Mouse (Mus musculus) liver, embryonic 12.5 days (tissue): ENCODE results near the gene Ttc38. TPM values are rescaled to one million over a fixed set of nuclear protein-coding genes. Genes with fewer than 3 reads are reported as not detected.

Experiments used
- ATAC-seq: fragments of 200-750 bp; cut with Nextera tagmentation; 2 replicates; pipeline ENCODE4 v1.8.0; 2017; ENCODE audit warnings: moderate number of reproducible peaks, mild to moderate bottlenecking, moderate library complexity
- H3K27ac ChIP-seq: fragments of 300-500 bp; sonication (generic); 2 replicates; pipeline ENCODE4 v1.5.1; 2016; ENCODE audit warnings: mild to moderate bottlenecking
- H3K27me3 ChIP-seq: fragments of 300-500 bp; sonication (generic); replicated peaks from 2 replicates; pipeline ENCODE4 v1.6.1; 2016; ENCODE audit warnings: mild to moderate bottlenecking, moderate library complexity
- H3K36me3 ChIP-seq: fragments of 300-500 bp; sonication (generic); 2 replicates; pipeline ENCODE4 v1.6.1; 2016; ENCODE audit warnings: mild to moderate bottlenecking, moderate library complexity
- H3K4me1 ChIP-seq: fragments of 300-500 bp; sonication (generic); 2 replicates; pipeline ENCODE4 v1.6.1; 2016
- H3K4me2 ChIP-seq: fragments of 300-500 bp; sonication (generic); 2 replicates; pipeline ENCODE4 v1.6.1; 2016; ENCODE audit warnings: mild to moderate bottlenecking, moderate library complexity
- H3K4me3 ChIP-seq: fragments of 300-500 bp; sonication (generic); 2 replicates; pipeline ENCODE4 v1.5.1; 2016; ENCODE audit warnings: mild to moderate bottlenecking, moderate library complexity
- H3K9ac ChIP-seq: fragments of 300-500 bp; sonication (generic); 2 replicates; pipeline ENCODE4 v1.6.1; 2016; ENCODE audit warnings: mild to moderate bottlenecking, moderate library complexity
- H3K9me3 ChIP-seq: fragments of 300-500 bp; sonication (generic); replicated peaks from 2 replicates; pipeline ENCODE4 v1.6.1; 2016; ENCODE audit warnings: mild to moderate bottlenecking, moderate library complexity
- WGBS: fragments of 180-500 bp; shearing (Covaris S2); methylation state at CpG from one replicate; pipeline ENCODE4 v1.1.7; 2016; ENCODE audit not compliant: insufficient replicate concordance; 5-methylcytosine and 5-hydroxymethylcytosine counted together
- polyA plus RNA-seq: library from polyadenylated mRNA; unstranded; fragments of >200 nt; fragmentation: Nextera tagmentation; extraction: Ambion mirVana; gene quantifications from 2 replicates; pipeline ENCODE4 v1.2.1, GENCODE M21; 2016

The Ttc38 gene
- polyA plus RNA-seq, 1 experiment from 2014 or later = 6.0 TPM

GRCm38 (mm10) chr15:85806886-85807285, 25.2 kb upstream of the Ttc38 start:
- Histone ChIP-seq H3K27me3 (peaks cover 4% of the 10 kb centered on the region; the same call in 1 of the 2 replicates), H3K4me2 (no peak overlapping the region), H3K27ac (no peak overlapping the region), H3K9me3 (no peaks in the 10 kb centered on the region), H3K9ac (no peak overlapping the region), H3K36me3 (0 out of 2 replicates have a peak, but pooled peaks cover 6% of the 10 kb centered on the region), H3K4me1 (peaks cover 24% of the 10 kb centered on the region), H3K4me3 (no peak overlapping the region)
- ATAC-seq = no peak
- 72% methylated on average over 4 of the region's 4 CpGs for WGBS

DNA sequence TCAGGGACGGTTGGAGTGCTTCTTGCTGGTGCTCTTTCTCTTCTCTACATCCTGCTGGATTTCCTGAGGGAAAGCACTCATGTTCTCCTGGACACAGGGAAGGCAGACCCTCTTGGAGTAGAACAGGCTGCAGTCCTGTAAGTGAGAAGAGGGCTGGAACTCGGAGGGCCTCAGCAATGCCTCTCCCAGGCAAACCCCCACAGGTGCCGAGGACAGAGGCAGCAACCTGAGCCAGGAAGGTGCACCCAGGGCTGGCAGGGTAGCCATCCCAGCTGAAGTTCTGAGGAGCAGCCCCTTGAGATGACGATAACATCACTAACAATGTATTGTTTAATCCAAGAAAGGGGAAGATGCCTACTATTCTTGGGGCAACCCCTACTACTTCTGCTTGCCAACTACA, 24.7 kb upstream of the Ttc38 start:
- WGBS = 66% methylated on average over 4 of the region's 4 CpGs
- H3K9ac ChIP-seq = no peak overlapping the region
- H3K4me2 ChIP-seq = no peak overlapping the region
- peaks cover 4% of the 10 kb centered on the region; the same call in 1 of the 2 replicates for H3K27me3 ChIP-seq
- no peak overlapping the region for H3K27ac ChIP-seq
- 0 out of 2 replicates have a peak, but pooled peaks cover 6% of the 10 kb centered on the region for H3K36me3 ChIP-seq
- no peaks in the 10 kb centered on the region for H3K9me3 ChIP-seq
- ATAC-seq = no peak
- H3K4me1 ChIP-seq = peaks cover 29% of the 10 kb centered on the region
- H3K4me3 ChIP-seq = no peak overlapping the region

GRCm38 (mm10) chr15:85808031-85808430, 24.1 kb upstream of the Ttc38 start:
- peaks cover 2% of the 10 kb centered on the region; the same call in 1 of the 2 replicates for H3K27me3 ChIP-seq
- H3K36me3 ChIP-seq = 0 out of 2 replicates have a peak, but pooled peaks cover 6% of the 10 kb centered on the region
- ATAC-seq = no peak
- H3K4me2 ChIP-seq = no peak overlapping the region
- H3K9me3 ChIP-seq = no peaks in the 10 kb centered on the region
- H3K4me1 ChIP-seq = peaks cover 33% of the 10 kb centered on the region
- H3K9ac ChIP-seq = no peak overlapping the region
- WGBS = 70% methylated on average over 6 of the region's 6 CpGs
- no peak overlapping the region for H3K4me3 ChIP-seq
- no peak overlapping the region for H3K27ac ChIP-seq

- WGBS = 73% methylated on average over 8 of the region's 8 CpGs
- Histone ChIP-seq H3K4me2 (no peak overlapping the region), H3K27me3 (no peaks in the 10 kb centered on the region), H3K9ac (no peak overlapping the region), H3K27ac (no peak overlapping the region), H3K4me3 (no peak overlapping the region), H3K4me1 (peaks cover 37% of the 10 kb centered on the region), H3K36me3 (0 out of 2 replicates have a peak, but pooled peaks cover 6% of the 10 kb centered on the region), H3K9me3 (no peaks in the 10 kb centered on the region)
- no peak for ATAC-seq
These were observed 23.7 kb upstream of the Ttc38 start for GRCm38 (mm10) chr15:85808434-85808833.

DNA sequence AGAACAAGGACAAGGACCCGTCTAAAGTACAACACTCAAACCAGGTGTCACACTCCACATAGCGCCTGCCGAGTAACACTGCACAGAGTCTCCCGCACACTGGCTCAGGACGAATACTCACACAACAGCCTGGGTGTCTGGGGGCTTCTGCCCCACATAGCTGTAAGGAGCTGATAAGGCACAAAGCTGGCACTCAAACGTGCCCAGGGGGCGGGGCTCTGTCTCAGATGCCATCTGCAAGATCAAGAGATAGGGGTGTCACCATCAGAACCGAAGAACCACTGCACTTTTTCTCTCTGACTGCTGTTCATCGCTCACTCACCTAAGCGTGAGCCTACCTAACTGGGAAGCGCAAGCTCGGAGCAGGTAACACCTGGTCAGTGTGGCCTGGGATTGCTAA, 23.0 kb upstream of the Ttc38 start:
- Histone ChIP-seq H3K4me2 (no peak overlapping the region), H3K27ac (no peak overlapping the region), H3K4me1 (peaks cover 42% of the 10 kb centered on the region), H3K27me3 (no peaks in the 10 kb centered on the region), H3K9ac (no peak overlapping the region), H3K4me3 (no peak overlapping the region), H3K9me3 (no peaks in the 10 kb centered on the region), H3K36me3 (0 out of 2 replicates have a peak, but pooled peaks cover 6% of the 10 kb centered on the region)
- WGBS = 71% methylated on average over 12 of the region's 12 CpGs
- ATAC-seq = no peak

DNA sequence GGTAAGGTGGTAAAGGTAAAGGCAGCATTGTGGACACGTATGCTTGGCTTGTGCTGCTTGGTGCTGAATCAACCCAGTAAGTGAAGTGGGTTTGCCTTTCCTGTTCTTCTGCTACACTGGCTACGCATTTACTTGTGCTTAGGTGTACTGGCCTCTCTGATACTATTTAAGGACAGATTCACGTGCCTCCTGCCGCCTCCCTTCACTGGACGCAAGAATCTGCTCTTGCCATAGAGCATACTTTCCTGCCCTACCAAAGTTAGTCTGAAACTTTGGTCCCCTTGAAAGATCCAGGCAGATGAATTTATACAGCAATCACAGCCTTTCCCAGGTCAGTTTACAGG, 21.7 kb upstream of the Ttc38 start:
- peaks cover 42% of the 10 kb centered on the region for H3K4me1 ChIP-seq
- H3K9ac ChIP-seq = peak overlapping the region; percentile 87
- H3K4me2 ChIP-seq = peak overlapping the region; percentile 93
- WGBS = 80% methylated on average over 5 of the region's 5 CpGs
- 0 out of 2 replicates have a peak, but pooled peaks cover 6% of the 10 kb centered on the region for H3K36me3 ChIP-seq
- H3K27me3 ChIP-seq = no peaks in the 10 kb centered on the region
- peak overlapping the region; percentile 77 for H3K4me3 ChIP-seq
- peak overlapping the region; percentile 89 for H3K27ac ChIP-seq
- 0 out of 2 replicates have a peak, but pooled peaks cover 2% of the 10 kb centered on the region for H3K9me3 ChIP-seq
- no peak for ATAC-seq

DNA sequence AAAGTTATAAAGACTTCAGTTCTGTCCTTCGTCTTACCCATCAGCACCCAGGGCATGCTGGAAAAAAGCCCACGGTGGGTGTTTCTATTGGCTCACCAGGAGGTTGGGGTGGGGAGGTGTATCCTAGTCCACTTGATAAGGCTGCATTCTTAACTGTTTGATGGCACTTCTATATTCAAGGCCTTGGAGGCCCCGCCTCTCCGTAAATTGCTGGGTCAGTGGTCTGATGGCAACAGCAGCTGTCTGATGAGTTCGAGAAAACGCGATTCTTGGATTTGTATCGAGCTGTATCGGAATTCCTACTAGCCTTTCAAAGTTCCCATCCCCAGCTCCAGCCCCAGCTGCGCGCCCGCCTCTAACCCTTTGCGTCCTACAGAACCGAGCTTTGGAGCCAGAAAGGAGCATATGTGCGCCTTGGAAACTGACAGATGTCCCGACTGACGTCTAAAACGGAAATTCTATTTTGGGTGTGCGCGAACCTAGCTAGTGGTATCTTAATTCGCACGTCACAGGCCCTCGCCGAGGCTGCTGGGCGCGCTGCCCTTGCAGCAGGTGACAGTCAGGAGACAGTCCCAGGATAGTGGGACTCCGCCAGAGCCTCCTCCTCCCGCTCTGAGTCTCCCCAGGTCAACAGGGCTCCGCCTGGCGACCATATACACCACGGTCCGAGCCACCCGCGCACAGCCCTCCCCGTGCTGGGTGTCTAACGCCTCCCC, 21.1 kb upstream of the Ttc38 start:
- Histone ChIP-seq H3K4me2 (peak overlapping the region; percentile 93), H3K27me3 (no peaks in the 10 kb centered on the region), H3K9me3 (0 out of 2 replicates have a peak, but pooled peaks cover 6% of the 10 kb centered on the region), H3K4me3 (peak overlapping the region; percentile 77), H3K9ac (peak overlapping the region; percentile 87), H3K36me3 (0 out of 2 replicates have a peak, but pooled peaks cover 6% of the 10 kb centered on the region), H3K27ac (peak overlapping the region; percentile 89), H3K4me1 (peaks cover 42% of the 10 kb centered on the region)
- ATAC-seq = peak; percentile 87
- WGBS = 2% methylated on average over 36 of the region's 36 CpGs

GRCm38 (mm10) chr15:85811535-85812277, 20.4 kb upstream of the Ttc38 start, which contains the start of gene Cdpf1:
Cdpf1 (minus strand) TSS chr15:85811697.
- 2% methylated on average over 35 of the region's 36 CpGs for WGBS
- Histone ChIP-seq H3K4me2 (peak within 1 kb of the TSS; percentile 93), H3K4me1 (peaks cover 42% of the 10 kb centered on the region), H3K9me3 (peaks cover 10% of the 10 kb centered on the region), H3K27ac (peak within 1 kb of the TSS; percentile 89), H3K4me3 (peak within 1 kb of the TSS; percentile 77), H3K36me3 (0 out of 2 replicates have a peak, but pooled peaks cover 6% of the 10 kb centered on the region), H3K9ac (peak within 1 kb of the TSS; percentile 87), H3K27me3 (no peaks in the 10 kb centered on the region)
- ATAC-seq = peak; percentile 93

- H3K4me3 ChIP-seq = no peak overlapping the region
- H3K27ac ChIP-seq = no peak overlapping the region
- 50% methylated on average over 10 of the region's 10 CpGs for whole genome bisulfite sequencing
- no peak overlapping the region for H3K9ac ChIP-seq
- H3K9me3 ChIP-seq = peaks cover 27% of the 10 kb centered on the region
- no peaks in the 10 kb centered on the region for H3K36me3 ChIP-seq
- no peak for ATAC-seq
- H3K27me3 ChIP-seq = no peaks in the 10 kb centered on the region
- H3K4me1 ChIP-seq = peaks cover 42% of the 10 kb centered on the region
- peak overlapping the region; percentile 16; the same call in 1 of the 2 replicates for H3K4me2 ChIP-seq
These were observed 18.7 kb upstream of the Ttc38 start for GRCm38 (mm10) chr15:85813428-85813827.

DNA sequence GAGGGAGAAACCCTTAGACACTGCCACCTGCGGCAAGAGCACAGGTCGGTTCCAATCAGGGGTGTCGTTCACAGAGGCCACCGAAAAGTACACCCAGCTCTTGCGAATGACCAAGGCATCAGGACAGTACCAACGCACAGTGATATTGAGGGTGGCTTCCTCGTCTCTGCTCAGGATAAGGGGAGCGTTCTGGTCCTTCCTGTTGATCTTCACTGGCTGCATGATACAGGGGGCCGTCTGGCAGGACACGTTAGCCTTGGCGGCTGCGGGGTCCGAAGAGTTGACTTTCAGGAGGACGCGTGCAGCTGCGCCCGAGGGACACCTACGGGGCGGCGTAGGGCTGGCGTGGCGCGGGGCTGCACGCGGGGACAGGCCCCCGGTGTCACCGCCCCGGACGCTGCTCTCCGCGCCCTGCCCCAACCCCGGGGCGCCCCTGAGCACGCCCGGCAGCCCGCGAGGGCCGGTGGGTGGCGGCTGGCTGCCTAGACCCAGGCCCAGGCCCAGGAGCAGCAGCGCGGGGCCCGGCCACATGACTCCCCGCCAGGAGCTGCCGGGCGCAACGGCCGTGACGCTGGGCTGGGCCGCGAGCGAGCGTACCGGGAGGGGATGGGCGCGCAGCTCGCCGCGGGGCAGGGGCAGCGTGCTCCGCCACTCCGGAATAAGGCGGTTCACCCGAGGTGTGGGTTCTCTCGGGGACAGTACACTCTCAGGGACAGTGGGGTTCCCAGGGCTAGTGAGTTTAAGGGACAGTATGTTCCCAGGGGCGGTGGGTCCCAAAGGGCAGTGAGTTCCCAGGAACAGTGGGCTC, 10.7 kb upstream of the Ttc38 start, which contains the start of gene Pkdrej:
Pkdrej (minus strand) TSS at position 532 of the 808 bp plus-strand sequence.
- peak within 1 kb of the TSS; percentile 88 for H3K4me2 ChIP-seq
- ATAC-seq = peak; percentile 73
- H3K9me3 ChIP-seq = peaks cover 32% of the 10 kb centered on the region
- H3K4me1 ChIP-seq = peaks cover 13% of the 10 kb centered on the region
- peak within 1 kb of the TSS; percentile 70 for H3K9ac ChIP-seq
- H3K27ac ChIP-seq = no peak within 1 kb of the TSS
- H3K27me3 ChIP-seq = peaks cover 53% of the 10 kb centered on the region
- H3K36me3 ChIP-seq = no peaks in the 10 kb centered on the region
- 2% methylated on average over 64 of the region's 65 CpGs for WGBS
- peak within 1 kb of the TSS; percentile 58 for H3K4me3 ChIP-seq

DNA sequence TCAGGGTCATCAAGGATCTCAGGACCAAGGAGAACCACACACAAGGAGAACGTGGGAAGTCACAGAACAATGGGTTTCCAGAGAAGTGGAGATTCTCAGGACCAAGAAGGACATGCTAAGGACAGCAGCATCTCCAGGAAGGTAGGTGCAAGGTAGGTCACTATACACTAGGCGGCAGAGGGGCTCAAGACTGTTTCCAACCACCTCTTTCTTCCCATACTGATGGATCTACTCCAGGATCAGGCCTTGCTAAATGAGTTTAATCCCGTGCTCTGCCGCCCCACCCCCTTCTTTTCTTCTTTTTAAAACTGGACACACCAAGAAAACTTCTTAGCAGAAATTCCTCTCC, 10.1 kb upstream of the Ttc38 start:
- peaks cover 53% of the 10 kb centered on the region for H3K27me3 ChIP-seq
- H3K4me2 ChIP-seq = peak overlapping the region; percentile 88
- peaks cover 26% of the 10 kb centered on the region for H3K9me3 ChIP-seq
- no peak for ATAC-seq
- 23% methylated on average over 4 of the region's 4 CpGs for WGBS
- H3K4me1 ChIP-seq = peaks cover 19% of the 10 kb centered on the region
- H3K9ac ChIP-seq = peak overlapping the region; percentile 70
- no peaks in the 10 kb centered on the region for H3K36me3 ChIP-seq
- peak overlapping the region; percentile 58 for H3K4me3 ChIP-seq
- no peak overlapping the region for H3K27ac ChIP-seq
